Mouse (Mus musculus) induced T-regulatory cell, adult 2 months (primary cell): Measurements from ENCODE around the gene Cul9.

ENCODE experiments used
- DNase-seq: peaks from one replicate; pipeline ENCODE4 v3.0.0-alpha.2; 2012; ENCODE audit warnings: low read depth

Gene Cul9

DNA sequence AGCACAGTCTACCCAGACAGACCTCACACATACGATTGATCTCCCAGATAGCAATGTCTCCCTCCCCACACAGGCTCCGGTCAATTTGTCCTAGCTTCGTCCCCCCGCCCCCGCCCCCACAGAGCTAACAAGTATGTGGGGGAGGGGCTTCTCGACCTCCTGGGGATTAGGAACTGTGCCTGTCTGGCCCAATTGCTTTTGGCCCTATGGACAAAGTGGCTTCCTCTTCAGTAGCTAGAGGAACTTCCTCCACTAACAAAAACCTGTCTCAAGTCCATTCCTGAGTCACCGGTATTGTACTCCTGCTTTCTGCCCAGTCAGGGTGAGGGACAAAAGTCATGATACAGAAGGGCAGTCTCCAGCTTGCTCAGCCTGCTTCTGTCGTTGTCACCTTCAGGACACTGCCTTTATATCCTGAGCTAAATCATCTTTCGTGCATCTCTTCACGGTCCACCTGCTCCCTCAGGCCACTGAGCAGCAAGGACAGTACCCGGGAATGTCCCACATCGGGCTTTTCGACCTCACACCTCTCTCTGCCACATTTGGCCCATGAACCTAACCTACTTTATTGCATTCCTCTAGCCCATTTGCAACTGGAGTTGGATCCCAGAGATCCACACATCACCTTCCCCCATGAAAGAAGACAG is 92.8 kb downstream of the Cul9 start:
- no peak for DNase-seq

- no peak for DNase-seq
These were observed 93.5 kb downstream of the Cul9 start for GRCm38 (mm10) chr17:46452683-46453082.
